Mouse (Mus musculus): ENCODE measurements around the gene C130074G19Rik. TPM values are rescaled to one million over a fixed set of nuclear protein-coding genes. Genes with fewer than 3 reads are reported as not detected.

Gene C130074G19Rik
- polyA plus RNA-seq, 1 experiment: 7.8 TPM

GRCm38 (mm10) chr1:184873910-184874309 is 9.1 kb downstream of the C130074G19Rik start:
- TF ChIP-seq CTCF (IDR thresholded peaks at IDR 0.05; ENCODE audit: borderline replicate concordance, extremely low read depth, insufficient read depth, insufficient read length) (no peak), POLR2A (IDR thresholded peaks at IDR 0.05; ENCODE audit: borderline replicate concordance, extremely low read depth, insufficient read depth, insufficient read length, poor library complexity, severe bottlenecking) (no peak)
- no peak for DNase-seq (ENCODE audit: low read depth)

DNA sequence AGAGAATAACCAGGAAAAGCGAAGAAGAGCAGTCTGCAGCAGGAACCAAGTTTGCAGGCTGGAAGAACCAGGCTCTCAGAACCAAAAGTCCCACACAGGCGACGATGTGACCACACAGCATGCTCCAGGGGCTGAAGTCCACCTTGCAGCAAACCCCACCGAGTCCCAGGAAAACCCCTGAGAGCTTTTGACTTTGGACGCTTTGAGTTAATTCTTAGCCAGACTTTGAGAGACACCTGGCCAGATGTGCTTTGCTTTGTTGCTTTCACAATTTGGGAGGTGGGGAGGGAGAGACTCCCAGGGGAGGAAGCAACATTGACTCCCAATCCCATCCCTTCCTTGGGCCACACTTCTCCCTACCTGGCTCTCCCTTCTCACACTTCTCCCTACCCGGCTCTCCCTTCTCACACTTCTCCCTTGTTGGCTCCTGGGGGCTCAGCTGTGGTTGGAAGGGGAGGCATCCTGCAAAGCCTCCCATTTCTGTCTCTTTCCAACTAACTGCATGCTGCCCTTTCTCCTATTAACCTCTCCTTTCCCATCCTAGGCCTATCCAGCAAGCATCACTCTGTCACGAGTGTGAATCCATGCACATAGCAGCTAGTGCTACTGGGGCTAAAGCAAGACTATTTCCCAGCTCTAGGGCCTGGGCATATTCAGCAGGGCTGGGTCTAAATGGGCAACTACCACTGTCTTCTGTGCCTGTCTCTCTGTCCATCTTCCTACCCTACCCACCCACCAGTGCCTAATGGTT is 10.8 kb downstream of the C130074G19Rik start:
- DNase-seq (ENCODE audit: low read depth): no peak
- TF ChIP-seq CTCF (IDR thresholded peaks at IDR 0.05; ENCODE audit: borderline replicate concordance, extremely low read depth, insufficient read depth, insufficient read length) (no peak), POLR2A (IDR thresholded peaks at IDR 0.05; ENCODE audit: borderline replicate concordance, extremely low read depth, insufficient read depth, insufficient read length, poor library complexity, severe bottlenecking) (no peak)

GRCm38 (mm10) chr1:184871506-184871905 is 11.5 kb downstream of the C130074G19Rik start:
- TF ChIP-seq CTCF (IDR thresholded peaks at IDR 0.05; ENCODE audit: borderline replicate concordance, extremely low read depth, insufficient read depth, insufficient read length) (no peak), POLR2A (IDR thresholded peaks at IDR 0.05; ENCODE audit: borderline replicate concordance, extremely low read depth, insufficient read depth, insufficient read length, poor library complexity, severe bottlenecking) (no peak)
- no peak for DNase-seq (ENCODE audit: low read depth)

- DNase-seq (ENCODE audit: low read depth): no peak
- no peak for TF ChIP-seq CTCF (IDR thresholded peaks at IDR 0.05; ENCODE audit: borderline replicate concordance, extremely low read depth, insufficient read depth, insufficient read length)
- TF ChIP-seq POLR2A (IDR thresholded peaks at IDR 0.05; ENCODE audit: borderline replicate concordance, extremely low read depth, insufficient read depth, insufficient read length, poor library complexity, severe bottlenecking): no peak
These were observed 12.2 kb downstream of the C130074G19Rik start for GRCm38 (mm10) chr1:184870646-184871385.

DNA sequence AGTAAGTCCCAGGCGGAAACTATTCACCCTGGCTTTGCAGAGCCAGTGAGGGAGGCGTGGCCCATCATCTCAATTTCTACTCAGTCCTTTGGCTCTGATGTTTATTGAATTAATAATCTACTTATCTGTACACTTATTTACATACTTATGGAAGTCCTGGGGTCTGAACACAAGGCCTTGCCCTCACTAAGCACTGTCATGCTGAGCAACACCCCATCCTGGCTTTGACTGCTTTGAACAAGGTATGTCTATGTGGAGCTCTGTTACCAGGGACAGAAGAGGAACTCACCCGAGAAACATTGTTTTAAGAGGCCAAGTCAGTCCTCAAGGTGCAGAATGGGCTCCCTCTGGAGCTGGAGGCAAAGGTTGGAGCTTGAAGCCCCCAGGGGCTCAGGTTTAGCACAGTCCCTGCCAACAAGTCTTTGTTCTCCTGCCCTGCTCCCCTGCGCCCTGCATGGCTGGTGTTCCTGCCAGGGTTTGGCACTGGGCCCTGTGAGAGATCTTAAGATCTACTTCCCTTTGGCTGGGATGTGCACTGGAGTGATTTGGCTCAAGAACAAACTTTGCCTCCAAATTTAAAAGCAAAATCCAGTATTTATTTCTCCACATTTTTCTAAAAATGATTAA is 13.0 kb downstream of the C130074G19Rik start:
- DNase-seq (ENCODE audit: low read depth): peak; percentile 76

DNA sequence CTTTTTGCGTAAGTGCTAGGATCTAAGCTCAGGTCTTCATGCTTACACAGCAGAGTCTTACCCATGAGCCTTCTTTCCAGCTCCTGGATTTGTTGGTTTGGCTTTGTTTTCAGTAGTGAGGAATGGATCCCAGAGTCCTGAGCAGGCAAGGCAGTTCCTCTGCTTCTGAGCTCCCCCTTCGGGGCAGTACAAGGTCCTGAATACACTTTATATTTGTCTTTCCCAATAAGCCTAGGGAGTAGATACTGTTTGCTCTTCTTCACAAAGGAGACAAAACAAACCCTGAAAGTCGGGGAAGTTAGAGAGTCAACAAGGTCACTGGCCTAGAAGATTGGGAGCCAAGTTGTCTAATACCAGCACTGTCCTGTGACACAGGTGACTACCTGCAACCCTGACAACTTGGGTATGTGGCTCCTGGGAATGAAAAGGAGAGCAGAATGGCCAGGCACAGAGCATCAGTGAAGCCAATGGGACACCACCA is 15.3 kb downstream of the C130074G19Rik start:
- DNase-seq (ENCODE audit: low read depth): no peak
- TF ChIP-seq CTCF (IDR thresholded peaks at IDR 0.05; ENCODE audit: borderline replicate concordance, extremely low read depth, insufficient read depth, insufficient read length) (no peak), POLR2A (IDR thresholded peaks at IDR 0.05; ENCODE audit: borderline replicate concordance, extremely low read depth, insufficient read depth, insufficient read length, poor library complexity, severe bottlenecking) (no peak)

More for the DNA sequence above, 13.0 kb downstream of the C130074G19Rik start:
- TF ChIP-seq CTCF (IDR thresholded peaks at IDR 0.05; ENCODE audit: borderline replicate concordance, extremely low read depth, insufficient read depth, insufficient read length) (no peak), POLR2A (IDR thresholded peaks at IDR 0.05; ENCODE audit: borderline replicate concordance, extremely low read depth, insufficient read depth, insufficient read length, poor library complexity, severe bottlenecking) (no peak)

- DNase-seq (ENCODE audit: low read depth): no peak
These were observed 18.6 kb downstream of the C130074G19Rik start for GRCm38 (mm10) chr1:184864381-184864801.

GRCm38 (mm10) chr1:184862636-184863035 is 20.4 kb downstream of the C130074G19Rik start:
- DNase-seq (ENCODE audit: low read depth): no peak
- no peak for TF ChIP-seq CTCF (IDR thresholded peaks at IDR 0.05; ENCODE audit: borderline replicate concordance, extremely low read depth, insufficient read depth, insufficient read length)

More at GRCm38 (mm10) chr1:184864381-184864801, 18.6 kb downstream of the C130074G19Rik start:
- TF ChIP-seq POLR2A (IDR thresholded peaks at IDR 0.05; ENCODE audit: borderline replicate concordance, extremely low read depth, insufficient read depth, insufficient read length, poor library complexity, severe bottlenecking) (no peak), CTCF (IDR thresholded peaks at IDR 0.05; ENCODE audit: borderline replicate concordance, extremely low read depth, insufficient read depth, insufficient read length) (no peak)

DNA sequence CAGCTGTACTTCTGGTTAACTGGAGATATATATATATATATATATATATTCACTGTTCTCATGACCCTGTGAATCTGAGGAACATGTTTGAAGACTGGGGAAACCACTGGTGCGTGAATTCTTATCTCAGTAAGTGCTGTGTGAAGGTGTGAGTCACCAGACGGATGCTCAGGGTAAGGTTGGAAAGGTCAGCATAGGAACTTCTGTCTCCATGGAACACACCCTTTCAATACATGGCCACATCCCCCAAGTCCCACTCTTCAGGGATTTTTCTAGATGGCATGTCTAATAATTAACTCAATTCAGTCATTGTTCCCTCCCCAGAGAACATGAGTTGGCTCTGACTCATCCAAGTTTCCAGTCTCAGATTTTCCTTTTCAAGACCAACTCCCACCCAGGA is 21.5 kb downstream of the C130074G19Rik start:
- TF ChIP-seq CTCF (IDR thresholded peaks at IDR 0.05; ENCODE audit: borderline replicate concordance, extremely low read depth, insufficient read depth, insufficient read length) (no peak), POLR2A (IDR thresholded peaks at IDR 0.05; ENCODE audit: borderline replicate concordance, extremely low read depth, insufficient read depth, insufficient read length, poor library complexity, severe bottlenecking) (no peak)
- no peak for DNase-seq (ENCODE audit: low read depth)

DNA sequence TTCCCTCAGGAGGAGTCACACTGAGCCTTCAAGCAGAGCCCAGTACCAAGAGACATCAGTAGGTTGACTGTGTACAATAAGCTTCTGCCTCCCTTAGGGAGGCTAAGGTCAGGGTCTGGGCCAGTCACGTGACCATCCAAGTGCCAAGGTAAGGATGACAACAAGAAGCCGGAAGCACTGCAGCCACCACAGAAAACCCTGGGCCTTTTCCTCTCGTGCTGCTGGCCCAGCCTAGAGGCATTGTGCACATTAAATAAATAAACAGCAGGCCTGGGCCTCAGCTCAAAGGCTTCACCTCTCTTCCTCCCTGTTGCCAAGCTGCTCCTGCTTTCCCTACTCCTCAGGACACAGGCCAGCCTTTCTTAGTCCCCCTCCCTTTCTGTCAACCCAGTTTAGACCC is 22.7 kb downstream of the C130074G19Rik start:
- TF ChIP-seq POLR2A (IDR thresholded peaks at IDR 0.05; ENCODE audit: borderline replicate concordance, extremely low read depth, insufficient read depth, insufficient read length, poor library complexity, severe bottlenecking) (no peak), CTCF (IDR thresholded peaks at IDR 0.05; ENCODE audit: borderline replicate concordance, extremely low read depth, insufficient read depth, insufficient read length) (no peak)

DNA sequence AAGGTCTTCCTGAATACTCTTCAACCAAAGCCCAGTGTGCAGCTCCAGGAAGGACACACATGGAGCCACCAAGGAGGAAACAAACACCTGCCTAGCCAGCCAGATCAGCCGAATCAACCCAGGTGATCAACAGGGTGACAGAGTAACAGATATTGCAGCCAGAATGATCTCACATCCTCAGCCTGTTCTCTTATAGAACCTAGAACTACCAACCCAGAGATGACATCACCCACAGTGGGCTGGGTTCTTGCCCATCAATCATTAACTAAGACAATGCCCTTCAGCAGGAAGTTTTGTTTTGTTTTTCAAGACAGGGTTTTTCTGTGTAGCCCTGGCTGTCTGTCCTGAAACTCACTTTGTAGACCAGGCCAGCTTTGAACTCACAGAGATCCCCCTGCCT is 24.8 kb downstream of the C130074G19Rik start:
- TF ChIP-seq POLR2A (IDR thresholded peaks at IDR 0.05; ENCODE audit: borderline replicate concordance, extremely low read depth, insufficient read depth, insufficient read length, poor library complexity, severe bottlenecking) (no peak), CTCF (IDR thresholded peaks at IDR 0.05; ENCODE audit: borderline replicate concordance, extremely low read depth, insufficient read depth, insufficient read length) (no peak)
- no peak for DNase-seq (ENCODE audit: low read depth)

More for the DNA sequence above, 22.7 kb downstream of the C130074G19Rik start:
- no peak for DNase-seq (ENCODE audit: low read depth)
